Mouse (Mus musculus): ENCODE measurements around the gene Nr2e3. TPM values are rescaled to one million over a fixed set of nuclear protein-coding genes. Genes with fewer than 3 reads are reported as not detected.

The Nr2e3 gene
- polyA plus RNA-seq, 1 experiment = not detected

DNA sequence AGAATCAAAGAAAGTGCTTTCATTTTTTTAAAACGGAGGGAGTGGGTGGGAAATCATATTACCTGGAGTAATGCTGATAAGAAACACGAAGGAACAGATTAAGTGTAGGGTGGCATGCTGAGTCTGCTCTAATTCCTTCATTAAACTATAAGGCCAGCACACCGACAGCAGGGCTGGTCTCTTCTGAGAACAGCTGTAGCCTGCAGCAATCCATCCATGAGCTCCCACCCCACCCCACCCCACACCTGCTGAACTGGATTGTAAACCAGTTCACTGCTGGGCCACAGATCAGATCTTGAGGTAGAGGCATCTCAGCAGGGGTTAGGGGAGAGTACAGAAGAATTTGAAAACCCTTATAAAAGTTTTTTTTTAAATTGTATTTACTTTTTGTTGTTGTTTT, 5.3 kb downstream of the Nr2e3 start:
- Histone ChIP-seq H3K27ac (ENCODE audit: control insufficient read depth, insufficient read depth, low read depth, low read length, poor library complexity) (no peak overlapping the region), H3K4me3 (replicated peaks; ENCODE audit: control insufficient read depth, low read depth, low read length) (no peak overlapping the region), H3K4me1 (ENCODE audit: control insufficient read depth, insufficient read depth, low read length) (no peaks in the 10 kb centered on the region)
- TF ChIP-seq CTCF (IDR thresholded peaks at IDR 0.05; ENCODE audit: control insufficient read depth, insufficient read depth, low read length) = no peak
- TF ChIP-seq POLR2A (IDR thresholded peaks at IDR 0.05; ENCODE audit: borderline replicate concordance, control insufficient read depth, low read depth, low read length) = no peak
- WGBS = 70% methylated on average over 3 of the region's 3 CpGs

- TF ChIP-seq POLR2A (IDR thresholded peaks at IDR 0.05; ENCODE audit: borderline replicate concordance, control insufficient read depth, low read depth, low read length) (no peak), CTCF (IDR thresholded peaks at IDR 0.05; ENCODE audit: control insufficient read depth, insufficient read depth, low read length) (no peak)
Observed at GRCm38 (mm10) chr9:59953556-59953955, 6.9 kb downstream of the Nr2e3 start.

DNA sequence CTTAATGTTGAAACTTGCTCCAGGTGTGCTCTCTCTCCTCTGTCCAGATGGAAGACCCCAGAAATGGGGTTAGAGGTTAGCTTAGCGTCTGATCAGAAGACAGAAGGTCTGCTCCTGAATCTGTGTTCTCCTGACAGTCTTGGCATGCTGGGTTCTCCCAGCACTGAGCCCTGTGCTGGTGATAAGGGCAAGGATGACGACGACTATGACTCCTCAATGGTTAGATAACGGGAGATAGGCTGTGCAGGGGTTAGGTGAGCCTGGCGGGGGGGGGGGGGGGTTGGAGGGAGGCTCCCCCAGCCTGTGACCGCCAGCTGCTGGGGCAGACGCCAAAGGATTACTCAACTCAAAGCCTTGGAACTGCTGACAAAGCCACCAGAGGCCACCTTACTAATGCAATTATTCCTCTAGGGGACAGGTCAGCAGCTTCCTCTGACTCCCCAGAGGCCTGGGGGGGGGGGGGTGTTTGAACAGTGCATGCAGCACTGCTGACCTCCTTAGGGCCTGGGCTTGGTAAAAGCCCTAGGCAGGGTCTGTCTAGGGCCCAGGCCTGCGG, 7.9 kb downstream of the Nr2e3 start:
- no peak overlapping the region for H3K4me3 ChIP-seq (replicated peaks; ENCODE audit: control insufficient read depth, low read depth, low read length)
- 68% methylated on average over 8 of the region's 8 CpGs for WGBS
- H3K27ac ChIP-seq (ENCODE audit: control insufficient read depth, insufficient read depth, low read depth, low read length, poor library complexity) = no peak overlapping the region
- no peak for TF ChIP-seq POLR2A (IDR thresholded peaks at IDR 0.05; ENCODE audit: borderline replicate concordance, control insufficient read depth, low read depth, low read length)
- TF ChIP-seq CTCF (IDR thresholded peaks at IDR 0.05; ENCODE audit: control insufficient read depth, insufficient read depth, low read length) = no peak
- no peaks in the 10 kb centered on the region for H3K4me1 ChIP-seq (ENCODE audit: control insufficient read depth, insufficient read depth, low read length)

More at GRCm38 (mm10) chr9:59953556-59953955, 6.9 kb downstream of the Nr2e3 start:
- Histone ChIP-seq H3K4me3 (replicated peaks; ENCODE audit: control insufficient read depth, low read depth, low read length) (no peak overlapping the region), H3K27ac (ENCODE audit: control insufficient read depth, insufficient read depth, low read depth, low read length, poor library complexity) (no peak overlapping the region), H3K4me1 (ENCODE audit: control insufficient read depth, insufficient read depth, low read length) (no peaks in the 10 kb centered on the region)
- 75% methylated on average over 7 of the region's 7 CpGs for WGBS

- no peak overlapping the region for H3K27ac ChIP-seq (ENCODE audit: control insufficient read depth, insufficient read depth, low read depth, low read length, poor library complexity)
- H3K4me1 ChIP-seq (ENCODE audit: control insufficient read depth, insufficient read depth, low read length) = no peaks in the 10 kb centered on the region
- 85% methylated on average over 4 of the region's 4 CpGs for WGBS
- H3K4me3 ChIP-seq (replicated peaks; ENCODE audit: control insufficient read depth, low read depth, low read length) = no peak overlapping the region
- TF ChIP-seq POLR2A (IDR thresholded peaks at IDR 0.05; ENCODE audit: borderline replicate concordance, control insufficient read depth, low read depth, low read length) (no peak), CTCF (IDR thresholded peaks at IDR 0.05; ENCODE audit: control insufficient read depth, insufficient read depth, low read length) (no peak)
Observed at GRCm38 (mm10) chr9:59951943-59952342, 8.5 kb downstream of the Nr2e3 start.

DNA sequence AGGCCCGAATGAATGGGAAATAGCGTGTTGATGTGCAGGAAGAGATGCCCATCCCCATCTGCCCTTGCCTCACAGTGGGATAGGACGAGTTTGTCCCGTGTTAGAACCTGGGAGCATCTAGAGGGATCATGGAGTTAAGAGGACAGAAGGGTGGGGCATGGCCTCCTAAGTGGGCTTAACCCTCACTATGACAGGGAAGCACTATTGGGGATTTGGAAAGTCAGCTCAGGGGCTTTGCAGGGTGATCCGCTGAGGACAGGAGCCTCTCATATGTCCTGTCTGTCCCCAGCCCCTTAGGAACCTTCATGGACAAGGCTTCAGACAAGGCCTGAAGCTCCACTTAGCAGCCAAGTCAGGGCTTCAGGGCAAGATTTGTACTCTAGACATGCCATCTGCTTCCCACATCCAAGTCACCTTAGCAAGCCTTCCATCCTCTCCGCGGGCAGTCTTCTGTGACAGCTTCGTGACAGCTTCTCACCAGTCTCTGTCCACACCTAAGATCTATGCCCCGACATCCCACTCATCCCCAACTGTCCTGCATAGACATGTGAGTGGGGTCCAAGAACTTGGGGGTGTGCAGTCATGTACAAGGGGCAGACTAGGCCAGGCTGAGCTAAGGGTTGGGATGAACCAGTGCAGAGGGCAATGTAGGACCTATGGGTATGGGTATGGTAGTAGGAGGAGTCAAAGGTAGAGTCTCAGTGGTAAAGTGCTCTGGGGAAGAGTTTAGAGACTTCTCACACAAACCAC, 9.3 kb downstream of the Nr2e3 start:
- H3K4me1 ChIP-seq (ENCODE audit: control insufficient read depth, insufficient read depth, low read length) = no peaks in the 10 kb centered on the region
- no peak for TF ChIP-seq POLR2A (IDR thresholded peaks at IDR 0.05; ENCODE audit: borderline replicate concordance, control insufficient read depth, low read depth, low read length)
- TF ChIP-seq CTCF (IDR thresholded peaks at IDR 0.05; ENCODE audit: control insufficient read depth, insufficient read depth, low read length) = no peak
- no peak overlapping the region for H3K27ac ChIP-seq (ENCODE audit: control insufficient read depth, insufficient read depth, low read depth, low read length, poor library complexity)
- 83% methylated on average over 9 of the region's 9 CpGs for WGBS
- no peak overlapping the region for H3K4me3 ChIP-seq (replicated peaks; ENCODE audit: control insufficient read depth, low read depth, low read length)

DNA sequence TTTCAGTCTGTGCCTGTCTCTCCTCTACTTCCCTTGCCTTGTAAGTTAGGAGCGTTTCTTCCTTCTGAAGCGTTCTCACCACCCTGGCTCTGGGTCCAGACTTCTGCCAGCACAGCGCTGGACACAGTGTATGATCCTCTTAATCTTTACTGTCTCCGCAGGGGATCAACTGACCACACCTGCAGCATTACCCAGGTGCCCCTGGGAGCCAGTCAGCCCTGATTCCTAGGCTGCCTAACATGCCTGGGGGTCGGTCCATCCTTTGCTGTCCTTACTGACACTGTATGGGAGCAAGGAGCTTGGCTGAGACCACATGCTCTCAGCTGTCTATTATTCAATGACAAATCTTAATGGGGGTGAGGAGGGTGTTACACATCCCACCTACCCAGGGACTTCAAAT, 10.5 kb downstream of the Nr2e3 start:
- Histone ChIP-seq H3K27ac (ENCODE audit: control insufficient read depth, insufficient read depth, low read depth, low read length, poor library complexity) (no peak overlapping the region), H3K4me1 (ENCODE audit: control insufficient read depth, insufficient read depth, low read length) (no peaks in the 10 kb centered on the region), H3K4me3 (replicated peaks; ENCODE audit: control insufficient read depth, low read depth, low read length) (no peak overlapping the region)
- 84% methylated on average over 5 of the region's 5 CpGs for WGBS
- TF ChIP-seq POLR2A (IDR thresholded peaks at IDR 0.05; ENCODE audit: borderline replicate concordance, control insufficient read depth, low read depth, low read length) = no peak
- TF ChIP-seq CTCF (IDR thresholded peaks at IDR 0.05; ENCODE audit: control insufficient read depth, insufficient read depth, low read length) = no peak

- H3K27ac ChIP-seq (ENCODE audit: control insufficient read depth, insufficient read depth, low read depth, low read length, poor library complexity) = no peak overlapping the region
- no peaks in the 10 kb centered on the region for H3K4me1 ChIP-seq (ENCODE audit: control insufficient read depth, insufficient read depth, low read length)
- whole genome bisulfite sequencing = 67% methylated on average over 6 of the region's 6 CpGs
- TF ChIP-seq CTCF (IDR thresholded peaks at IDR 0.05; ENCODE audit: control insufficient read depth, insufficient read depth, low read length) (no peak), POLR2A (IDR thresholded peaks at IDR 0.05; ENCODE audit: borderline replicate concordance, control insufficient read depth, low read depth, low read length) (no peak)
- no peak overlapping the region for H3K4me3 ChIP-seq (replicated peaks; ENCODE audit: control insufficient read depth, low read depth, low read length)
Observed at GRCm38 (mm10) chr9:59949511-59949910, 10.9 kb downstream of the Nr2e3 start.

GRCm38 (mm10) chr9:59948691-59949250, 11.7 kb downstream of the Nr2e3 start:
- 86% methylated on average over 17 of the region's 17 CpGs for WGBS
- TF ChIP-seq POLR2A (IDR thresholded peaks at IDR 0.05; ENCODE audit: borderline replicate concordance, control insufficient read depth, low read depth, low read length) (no peak), CTCF (IDR thresholded peaks at IDR 0.05; ENCODE audit: control insufficient read depth, insufficient read depth, low read length) (no peak)
- Histone ChIP-seq H3K4me1 (ENCODE audit: control insufficient read depth, insufficient read depth, low read length) (no peaks in the 10 kb centered on the region), H3K4me3 (replicated peaks; ENCODE audit: control insufficient read depth, low read depth, low read length) (no peak overlapping the region), H3K27ac (ENCODE audit: control insufficient read depth, insufficient read depth, low read depth, low read length, poor library complexity) (no peak overlapping the region)
